Mouse (Mus musculus): ENCODE results near the gene Bscl2. TPM values are rescaled to one million over a fixed set of nuclear protein-coding genes. Genes with fewer than 3 reads are reported as not detected.
"Not testable (repeated sequence)": the region's sequence is repeated elsewhere in the genome, so short reads cannot be mapped to it uniquely, and the experiment has no call there.

Gene Bscl2
- polyA plus RNA-seq, 1 experiment: 91.7 TPM

- WGBS: 93% methylated on average over 9 of the region's 9 CpGs
- TF ChIP-seq CTCF (IDR thresholded peaks at IDR 0.05; ENCODE audit: extremely low read depth, insufficient read depth, insufficient read length, insufficient replicate concordance): no peak
- no peak for TF ChIP-seq POLR2A (IDR thresholded peaks at IDR 0.05; ENCODE audit: low read depth, low read length)
- H3K27ac ChIP-seq (ENCODE audit: insufficient read depth, low read length): no peak overlapping the region
Observed at GRCm38 (mm10) chr19:8895397-8895960, 58.2 kb downstream of the Bscl2 start.

GRCm38 (mm10) chr19:8896231-8896630, 59.0 kb downstream of the Bscl2 start:
- H3K4me3 ChIP-seq (ENCODE audit: extremely low read depth, insufficient read depth, insufficient read length); DNase-seq (ENCODE audit: low read depth in 1 of 2, low spot score in 2 of 2); H3K27ac ChIP-seq (ENCODE audit: insufficient read depth, low read length); H3K4me1 ChIP-seq (ENCODE audit: control insufficient read depth, insufficient read depth, insufficient read length); H3K36me3 ChIP-seq (ENCODE audit: control insufficient read depth, insufficient read depth, low read length); H3K27me3 ChIP-seq (ENCODE audit: control insufficient read depth, insufficient read depth, low read length): not testable (repeated sequence)
- 92% methylated on average over 5 of the region's 5 CpGs for WGBS

More at GRCm38 (mm10) chr19:8895397-8895960, 58.2 kb downstream of the Bscl2 start:
- Histone ChIP-seq H3K4me3 (ENCODE audit: extremely low read depth, insufficient read depth, insufficient read length) (no peak overlapping the region), H3K4me1 (ENCODE audit: control insufficient read depth, insufficient read depth, insufficient read length) (peaks cover 4% of the 10 kb centered on the region; the same call in 1 of the 2 replicates), H3K27me3 (ENCODE audit: control insufficient read depth, insufficient read depth, low read length) (no peaks in the 10 kb centered on the region), H3K36me3 (ENCODE audit: control insufficient read depth, insufficient read depth, low read length) (peaks cover 6% of the 10 kb centered on the region)
- no peak for DNase-seq (ENCODE audit: low read depth in 1 of 2, low spot score in 2 of 2)

- H3K27me3 ChIP-seq (ENCODE audit: control insufficient read depth, insufficient read depth, low read length); H3K4me1 ChIP-seq (ENCODE audit: control insufficient read depth, insufficient read depth, insufficient read length); H3K36me3 ChIP-seq (ENCODE audit: control insufficient read depth, insufficient read depth, low read length); H3K4me3 ChIP-seq (ENCODE audit: extremely low read depth, insufficient read depth, insufficient read length); DNase-seq (ENCODE audit: low read depth in 1 of 2, low spot score in 2 of 2): not testable (repeated sequence)
- 38% methylated on average over 21 of the region's 21 CpGs for WGBS
- peak overlapping the region; percentile 48; the same call in 1 of the 2 replicates for H3K27ac ChIP-seq (ENCODE audit: insufficient read depth, low read length)
Observed at GRCm38 (mm10) chr19:8897211-8897864, 60.1 kb downstream of the Bscl2 start.

GRCm38 (mm10) chr19:8897865-8898495, 60.7 kb downstream of the Bscl2 start, which contains the start of gene Ganab:
TSS of gene Ganab (plus strand) at chr19:8898071.
- peak within 1 kb of the TSS; percentile 87 for H3K27ac ChIP-seq (ENCODE audit: insufficient read depth, low read length)
- H3K4me1 ChIP-seq (ENCODE audit: control insufficient read depth, insufficient read depth, insufficient read length): peaks cover 4% of the 10 kb centered on the region; the same call in 1 of the 2 replicates
- H3K4me3 ChIP-seq (ENCODE audit: extremely low read depth, insufficient read depth, insufficient read length): peak within 1 kb of the TSS; percentile 89
- peaks cover 3% of the 10 kb centered on the region for H3K36me3 ChIP-seq (ENCODE audit: control insufficient read depth, insufficient read depth, low read length)
- WGBS: under 1% methylated on average over 53 of the region's 53 CpGs
- H3K27me3 ChIP-seq (ENCODE audit: control insufficient read depth, insufficient read depth, low read length): no peaks in the 10 kb centered on the region
- DNase-seq (ENCODE audit: low read depth in 1 of 2, low spot score in 2 of 2): peak; percentile 89 to 95
- TF ChIP-seq CTCF (IDR thresholded peaks at IDR 0.05; ENCODE audit: extremely low read depth, insufficient read depth, insufficient read length, insufficient replicate concordance) (no peak), POLR2A (IDR thresholded peaks at IDR 0.05; ENCODE audit: low read depth, low read length) (peak; percentile 76)

Other genes starting within 250 kb of the Bscl2 start
- gene Slc22a8, start 246.2 kb upstream of the Bscl2 start, polyA plus RNA-seq (2012; rRNA removed): 0.06 TPM in 1 of 2 replicates, not detected in the other
- gene Slc22a6, start 219.4 kb upstream of the Bscl2 start, polyA plus RNA-seq (2012; rRNA removed): 0.08 TPM in 1 of 2 replicates, not detected in the other
- 0.05 and 0.07 TPM in 2 replicates for gene Chrm1, start 173.7 kb upstream of the Bscl2 start, polyA plus RNA-seq (2012; rRNA removed)
- gene Slc3a2, start 114.1 kb upstream of the Bscl2 start, polyA plus RNA-seq (2012; rRNA removed): 122 and 129 TPM in 2 replicates
- gene Wdr74, start 101.6 kb upstream of the Bscl2 start, polyA plus RNA-seq (2012; rRNA removed): 26.2 and 30.2 TPM in 2 replicates
- gene 1700092M07Rik, start 96.7 kb upstream of the Bscl2 start, polyA plus RNA-seq (2012; rRNA removed): not detected in 2 replicates
- gene Stx5a, start 96.1 kb upstream of the Bscl2 start, polyA plus RNA-seq (2012; rRNA removed): 52.8 and 53.0 TPM in 2 replicates
- gene Nxf1, start 80.4 kb upstream of the Bscl2 start, polyA plus RNA-seq (2012; rRNA removed): 80.2 and 104 TPM in 2 replicates
- 86.1 and 135 TPM in 2 replicates for gene Tmem223, start 66.5 kb upstream of the Bscl2 start, polyA plus RNA-seq (2012; rRNA removed)
- 87.9 and 117 TPM in 2 replicates for gene Tmem179b, start 63.0 kb upstream of the Bscl2 start, polyA plus RNA-seq (2012; rRNA removed)
- gene Taf6l, start 51.0 kb upstream of the Bscl2 start, polyA plus RNA-seq (2012; rRNA removed): 11.3 and 15.8 TPM in 2 replicates
- gene Polr2g, start 38.9 kb upstream of the Bscl2 start, polyA plus RNA-seq (2012; rRNA removed): 27.9 and 30.3 TPM in 2 replicates
- gene Zbtb3, start 34.9 kb upstream of the Bscl2 start, polyA plus RNA-seq (2012; rRNA removed): 2.4 and 2.5 TPM in 2 replicates
- 13.2 and 14.2 TPM in 2 replicates for gene Ttc9c, start 18.1 kb upstream of the Bscl2 start, polyA plus RNA-seq (2012; rRNA removed)
- gene Hnrnpul2, start 17.5 kb upstream of the Bscl2 start, polyA plus RNA-seq (2012; rRNA removed): 22.0 and 25.4 TPM in 2 replicates
- gene AC129217.1, start 7.7 kb upstream of the Bscl2 start, polyA plus RNA-seq (2012; rRNA removed): not detected in 2 replicates
- gene Gng3, start 1.7 kb downstream of the Bscl2 start, polyA plus RNA-seq (2012; rRNA removed): 0.05 and 0.09 TPM in 2 replicates
- gene Lrrn4cl, start 13.3 kb downstream of the Bscl2 start, polyA plus RNA-seq (2012; rRNA removed): 0.23 and 0.27 TPM in 2 replicates
- gene Ubxn1, start 34.0 kb downstream of the Bscl2 start, polyA plus RNA-seq (2012; rRNA removed): 57.9 and 80.6 TPM in 2 replicates
- 20.8 and 27.9 TPM in 2 replicates for gene Uqcc3, start 43.5 kb downstream of the Bscl2 start, polyA plus RNA-seq (2012; rRNA removed)
- gene Lbhd1, start 46.3 kb downstream of the Bscl2 start, polyA plus RNA-seq (2012; rRNA removed): 0.94 and 1.4 TPM in 2 replicates
- gene Gm49403, start 46.5 kb downstream of the Bscl2 start, polyA plus RNA-seq (2012; rRNA removed): not detected in 2 replicates
- 11.5 and 15.2 TPM in 2 replicates for gene 1810009A15Rik, start 51.4 kb downstream of the Bscl2 start, polyA plus RNA-seq (2012; rRNA removed)
- gene Gm49416, start 51.5 kb downstream of the Bscl2 start, polyA plus RNA-seq (2012; rRNA removed): 1.2 TPM in 1 of 2 replicates, not detected in the other
- gene Ints5, start 55.5 kb downstream of the Bscl2 start, polyA plus RNA-seq (2012; rRNA removed): 21.2 and 27.5 TPM in 2 replicates
- gene Ganab, start 60.6 kb downstream of the Bscl2 start, polyA plus RNA-seq (2012; rRNA removed): 85.2 and 86.9 TPM in 2 replicates
- 86.0 and 93.4 TPM in 2 replicates for gene B3gat3, start 82.9 kb downstream of the Bscl2 start, polyA plus RNA-seq (2012; rRNA removed)
- 10.0 and 11.9 TPM in 2 replicates for gene Rom1, start 91.9 kb downstream of the Bscl2 start, polyA plus RNA-seq (2012; rRNA removed)
- 72.3 and 77.7 TPM in 2 replicates for gene Eml3, start 92.1 kb downstream of the Bscl2 start, polyA plus RNA-seq (2012; rRNA removed)
- 35.0 and 37.7 TPM in 2 replicates for gene Mta2, start 104.4 kb downstream of the Bscl2 start, polyA plus RNA-seq (2012; rRNA removed)
- gene Tut1, start 116.4 kb downstream of the Bscl2 start, polyA plus RNA-seq (2012; rRNA removed): 18.3 and 22.3 TPM in 2 replicates
- gene Eef1g, start 129.6 kb downstream of the Bscl2 start, polyA plus RNA-seq (2012; rRNA removed): 206 and 242 TPM in 2 replicates
- gene Ahnak, start 151.8 kb downstream of the Bscl2 start, polyA plus RNA-seq (2012; rRNA removed): 6.9 and 8.0 TPM in 2 replicates